Mouse (Mus musculus) neural tube, embryonic 14.5 days (tissue): ENCODE data around the gene Spata25. TPM values are rescaled to one million over a fixed set of nuclear protein-coding genes. Genes with fewer than 3 reads are reported as not detected.
"Not testable (repeated sequence)": the region's sequence is repeated elsewhere in the genome, so short reads cannot be mapped to it uniquely, and the experiment has no call there.

Source experiments
- ATAC-seq: fragments of 200-750 bp; cut with Nextera tagmentation; 2 replicates; pipeline ENCODE4 v1.8.0; 2017; ENCODE audit warnings: low read depth, mild to moderate bottlenecking, moderate TSS enrichment, moderate library complexity
- H3K27ac ChIP-seq: fragments of 300-500 bp; sonication (generic); 2 replicates; pipeline ENCODE4 v1.5.1; 2014; ENCODE audit warnings: low read depth, mild to moderate bottlenecking, control low read depth, low read length, moderate library complexity, mixed read lengths
- H3K27me3 ChIP-seq: fragments of 300-500 bp; sonication (generic); 2 replicates; pipeline ENCODE4 v1.6.1; 2014; ENCODE audit warnings: low read length; ENCODE audit not compliant: control insufficient read depth, insufficient read depth
- H3K36me3 ChIP-seq: fragments of 300-500 bp; sonication (generic); 2 replicates; pipeline ENCODE4 v1.6.1; 2014; ENCODE audit warnings: low read length, mixed read lengths; ENCODE audit not compliant: control insufficient read depth, insufficient read depth
- H3K4me1 ChIP-seq: fragments of 300-500 bp; sonication (generic); 2 replicates; pipeline ENCODE4 v1.6.1; 2014; ENCODE audit warnings: low read length; ENCODE audit not compliant: control insufficient read depth, insufficient read depth
- H3K4me2 ChIP-seq: fragments of 300-500 bp; sonication (generic); 2 replicates; pipeline ENCODE4 v1.6.1; 2014; ENCODE audit warnings: mild to moderate bottlenecking, low read depth, low read length, control low read depth
- H3K4me3 ChIP-seq: fragments of 300-500 bp; sonication (generic); 2 replicates; pipeline ENCODE4 v1.5.1; 2014; ENCODE audit warnings: low read depth, low read length, control low read depth, mixed read lengths
- H3K9ac ChIP-seq: fragments of 300-500 bp; sonication (generic); replicated peaks from 2 replicates; pipeline ENCODE4 v1.6.1; 2014; ENCODE audit warnings: low read depth, mild to moderate bottlenecking, control low read depth, low read length, mixed read lengths
- H3K9me3 ChIP-seq: fragments of 300-500 bp; sonication (generic); 2 replicates; pipeline ENCODE4 v1.6.1; 2016; ENCODE audit warnings: low read length; ENCODE audit not compliant: control insufficient read depth
- WGBS: fragments of 180-500 bp; shearing (Covaris S2); extraction: QIAGEN DNeasy Blood & Tissue Kit; methylation state at CpG from one replicate; pipeline ENCODE4 v1.1.7; 2014; 5-methylcytosine and 5-hydroxymethylcytosine counted together
- polyA plus RNA-seq: library from polyadenylated mRNA; unstranded; fragments of >200 nt; fragmentation: Nextera tagmentation; extraction: Ambion mirVana; gene quantifications from 2 replicates; pipeline ENCODE4 v1.2.1, GENCODE M21; 2014

Spata25 gene
- polyA plus RNA-seq, 1 experiment from 2014 or later: 0.27 TPM

- WGBS: under 1% methylated on average over 47 of the region's 47 CpGs
- peak; percentile 96 for ATAC-seq
- H3K9me3 ChIP-seq: no peaks in the 10 kb centered on the region
- H3K36me3 ChIP-seq: no peaks in the 10 kb centered on the region; the same call in none of the 2 replicates
- peak within 1 kb of the TSS; percentile 79 for H3K27ac ChIP-seq
- H3K9ac ChIP-seq: peak within 1 kb of the TSS; percentile 67
- H3K4me1 ChIP-seq: peaks cover 16% of the 10 kb centered on the region
- peak within 1 kb of the TSS; percentile 64 for H3K4me2 ChIP-seq
- H3K4me3 ChIP-seq: peak within 1 kb of the TSS; percentile 54
- no peaks in the 10 kb centered on the region for H3K27me3 ChIP-seq
Observed at GRCm38 (mm10) chr2:164804533-164805331, 23.6 kb downstream of the Spata25 start, which contains the start of the genes Acot8 and Zswim3. Gene Acot8 (minus strand): TSS chr2:164804882. Gene Zswim3 (plus strand): TSS chr2:164805098.

DNA sequence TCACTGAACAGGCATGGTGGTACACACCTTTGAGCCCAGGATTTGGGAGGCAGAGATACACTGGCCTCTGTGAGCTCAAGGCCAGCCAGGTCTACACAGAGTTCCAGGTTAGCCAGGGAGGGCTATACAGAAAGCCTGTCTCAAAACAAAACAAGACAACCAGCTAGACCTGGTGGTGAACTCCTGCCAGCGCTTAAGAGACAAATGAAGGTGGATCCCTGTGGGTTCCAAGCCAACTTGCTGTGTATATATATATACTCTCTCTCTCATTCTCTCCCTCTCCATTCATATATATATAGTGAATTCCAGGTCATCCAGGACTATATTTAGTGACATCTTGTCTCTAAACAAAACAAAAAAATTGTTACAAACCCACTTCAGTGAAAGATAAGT is 24.4 kb downstream of the Spata25 start:
- Histone ChIP-seq H3K4me2 (peak overlapping the region; percentile 64), H3K27me3 (no peaks in the 10 kb centered on the region), H3K9me3 (no peaks in the 10 kb centered on the region), H3K27ac (no peak overlapping the region), H3K9ac (peak overlapping the region; percentile 67; the same call in 1 of the 2 replicates), H3K4me3 (peak overlapping the region; percentile 54), H3K36me3 (peaks cover 3% of the 10 kb centered on the region), H3K4me1 (peaks cover 16% of the 10 kb centered on the region)
- WGBS: 59% methylated on average over 1 of the region's 1 CpGs
- no peak for ATAC-seq

DNA sequence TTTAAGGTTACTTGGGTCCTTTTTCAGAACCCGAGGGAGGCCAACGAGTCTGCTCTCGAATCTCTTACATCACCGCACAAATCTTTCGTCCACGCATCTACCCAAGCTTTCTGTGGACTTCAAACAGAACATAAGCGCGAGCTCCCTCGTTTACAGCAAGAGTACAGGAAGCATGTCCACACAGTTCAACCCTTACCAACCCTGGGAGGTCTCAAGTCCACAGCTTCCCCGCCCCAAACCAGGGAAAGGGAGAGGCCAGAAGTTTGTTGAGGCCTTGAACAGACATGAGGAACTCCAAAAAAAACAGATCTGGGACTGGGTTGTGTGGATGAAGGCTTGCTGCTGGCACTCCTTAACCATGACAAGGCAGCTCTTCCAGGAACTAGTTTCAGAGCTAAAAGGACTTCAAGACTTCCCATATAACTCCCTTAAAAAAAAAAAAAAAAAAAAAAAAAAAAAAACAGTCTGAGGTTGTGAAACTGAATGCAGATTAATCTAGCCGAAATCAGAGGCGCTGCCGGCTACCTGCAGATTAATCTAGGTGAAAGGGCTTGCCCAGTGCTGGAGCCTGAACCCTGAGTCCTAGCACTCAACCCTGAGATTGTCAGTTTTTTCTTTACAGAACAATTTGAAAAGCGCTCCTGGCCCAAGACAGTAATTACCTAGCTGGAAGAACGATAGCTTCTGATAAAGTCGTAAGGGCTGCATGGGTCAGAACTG is 25.0 kb downstream of the Spata25 start:
- Histone ChIP-seq H3K9me3 (no peaks in the 10 kb centered on the region), H3K4me1 (peaks cover 16% of the 10 kb centered on the region), H3K4me3 (peak overlapping the region; percentile 54; the same call in 1 of the 2 replicates), H3K9ac (peak overlapping the region; percentile 67; the same call in 1 of the 2 replicates), H3K36me3 (peaks cover 3% of the 10 kb centered on the region), H3K27me3 (no peaks in the 10 kb centered on the region), H3K27ac (no peak overlapping the region), H3K4me2 (peak overlapping the region; percentile 64)
- no peak for ATAC-seq
- 94% methylated on average over 16 of the region's 16 CpGs for WGBS

GRCm38 (mm10) chr2:164800252-164801004 is 27.9 kb downstream of the Spata25 start:
- no peak for ATAC-seq
- Histone ChIP-seq H3K9ac (no peak overlapping the region), H3K4me3 (no peak overlapping the region), H3K27ac (no peak overlapping the region), H3K4me2 (no peak overlapping the region), H3K27me3 (no peaks in the 10 kb centered on the region), H3K4me1 (peaks cover 13% of the 10 kb centered on the region), H3K36me3 (peaks cover 16% of the 10 kb centered on the region), H3K9me3 (no peaks in the 10 kb centered on the region)
- WGBS: 95% methylated on average over 13 of the region's 13 CpGs

DNA sequence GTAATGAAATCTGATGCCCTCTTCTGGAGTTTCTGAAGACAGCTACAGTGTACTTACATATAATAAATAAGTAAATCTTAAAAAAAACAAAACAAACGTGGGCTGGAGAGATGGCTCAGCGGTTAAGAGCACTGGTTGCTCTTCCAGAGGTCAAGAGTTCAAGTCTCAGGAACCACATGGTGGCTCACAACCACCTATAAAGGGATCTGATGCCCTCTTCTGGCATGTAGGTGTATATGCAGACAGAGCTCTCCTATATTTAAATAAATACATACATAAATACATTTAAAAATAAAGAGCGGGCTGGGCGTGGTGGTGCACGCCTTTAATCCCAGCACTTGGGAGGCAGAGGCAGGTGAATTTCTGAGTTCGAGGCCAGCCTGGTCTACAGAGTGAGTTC is 29.8 kb downstream of the Spata25 start:
- H3K9ac ChIP-seq, H3K4me1 ChIP-seq, H3K27me3 ChIP-seq, H3K4me3 ChIP-seq, H3K27ac ChIP-seq, ATAC-seq, H3K9me3 ChIP-seq, H3K4me2 ChIP-seq: not testable (repeated sequence)
- 86% methylated on average over 6 of the region's 6 CpGs for WGBS
- H3K36me3 ChIP-seq: peaks cover 26% of the 10 kb centered on the region

- Histone ChIP-seq H3K36me3 (peaks cover 41% of the 10 kb centered on the region), H3K27me3 (no peaks in the 10 kb centered on the region), H3K4me2 (no peak overlapping the region), H3K9me3 (no peaks in the 10 kb centered on the region), H3K27ac (no peak overlapping the region), H3K4me3 (no peak overlapping the region), H3K4me1 (no peaks in the 10 kb centered on the region), H3K9ac (no peak overlapping the region)
- no peak for ATAC-seq
- WGBS: 90% methylated on average over 4 of the region's 4 CpGs
Observed at GRCm38 (mm10) chr2:164795868-164796267, 32.5 kb downstream of the Spata25 start.

- no peak overlapping the region for H3K9ac ChIP-seq
- H3K4me2 ChIP-seq: no peak overlapping the region
- peaks cover 41% of the 10 kb centered on the region for H3K36me3 ChIP-seq
- no peaks in the 10 kb centered on the region for H3K27me3 ChIP-seq
- 35% methylated on average over 5 of the region's 5 CpGs for WGBS
- peak; percentile 50; the same call in 1 of the 2 replicates for ATAC-seq
- H3K27ac ChIP-seq: no peak overlapping the region
- H3K4me1 ChIP-seq: no peaks in the 10 kb centered on the region
- H3K4me3 ChIP-seq: no peak overlapping the region
- H3K9me3 ChIP-seq: no peaks in the 10 kb centered on the region
Observed at GRCm38 (mm10) chr2:164794293-164794692, 34.0 kb downstream of the Spata25 start.

GRCm38 (mm10) chr2:164793772-164794171 is 34.6 kb downstream of the Spata25 start:
- no peak for ATAC-seq
- H3K4me1 ChIP-seq: no peaks in the 10 kb centered on the region
- no peak overlapping the region for H3K4me2 ChIP-seq
- WGBS: 92% methylated on average over 2 of the region's 2 CpGs
- H3K9me3 ChIP-seq: no peaks in the 10 kb centered on the region
- no peaks in the 10 kb centered on the region for H3K27me3 ChIP-seq
- peaks cover 38% of the 10 kb centered on the region for H3K36me3 ChIP-seq
- H3K27ac ChIP-seq: no peak overlapping the region
- H3K4me3 ChIP-seq: no peak overlapping the region
- H3K9ac ChIP-seq: no peak overlapping the region
